Mouse (Mus musculus) hindbrain, embryonic 10.5 days (tissue): ENCODE measurements around the gene Fbxo42. TPM values are rescaled to one million over a fixed set of nuclear protein-coding genes. Genes with fewer than 3 reads are reported as not detected.

ENCODE experiments used
- DNase-seq: peaks from one replicate; pipeline ENCODE4 v3.0.0-alpha.2; 2017; ENCODE audit warnings: low spot score
- H3K27ac ChIP-seq: fragments of 300-500 bp; sonication (generic); 2 replicates; pipeline ENCODE4 v1.5.1; 2016; ENCODE audit warnings: mild to moderate bottlenecking, moderate library complexity
- H3K27me3 ChIP-seq: fragments of 300-500 bp; sonication (generic); 2 replicates; pipeline ENCODE4 v1.6.1; 2016; ENCODE audit warnings: mild to moderate bottlenecking; ENCODE audit not compliant: poor library complexity, insufficient read depth, severe bottlenecking
- H3K36me3 ChIP-seq: fragments of 300-500 bp; sonication (generic); 2 replicates; pipeline ENCODE4 v1.6.1; 2016; ENCODE audit warnings: mild to moderate bottlenecking, moderate library complexity
- H3K4me1 ChIP-seq: fragments of 300-500 bp; sonication (generic); replicated peaks from 2 replicates; pipeline ENCODE4 v1.6.1; 2016; ENCODE audit warnings: mild to moderate bottlenecking
- H3K4me3 ChIP-seq: fragments of 300-500 bp; sonication (generic); 2 replicates; pipeline ENCODE4 v1.5.1; 2016; ENCODE audit warnings: mild to moderate bottlenecking, moderate library complexity
- H3K9me3 ChIP-seq: fragments of 300-500 bp; sonication (generic); 2 replicates; pipeline ENCODE4 v1.6.1; 2016; ENCODE audit warnings: mild to moderate bottlenecking, moderate library complexity
- WGBS: fragments of 180-500 bp; shearing (Covaris S2); methylation state at CpG from one replicate; pipeline ENCODE4 v1.1.7; 2016; 5-methylcytosine and 5-hydroxymethylcytosine counted together
- polyA plus RNA-seq: library from polyadenylated mRNA; unstranded; fragments of >200 nt; fragmentation: Nextera tagmentation; extraction: Ambion mirVana; gene quantifications from 2 replicates; pipeline ENCODE4 v1.2.1, GENCODE M21; 2016

Gene Fbxo42
- polyA plus RNA-seq, 1 experiment from 2014 or later: 24.5 TPM

DNA sequence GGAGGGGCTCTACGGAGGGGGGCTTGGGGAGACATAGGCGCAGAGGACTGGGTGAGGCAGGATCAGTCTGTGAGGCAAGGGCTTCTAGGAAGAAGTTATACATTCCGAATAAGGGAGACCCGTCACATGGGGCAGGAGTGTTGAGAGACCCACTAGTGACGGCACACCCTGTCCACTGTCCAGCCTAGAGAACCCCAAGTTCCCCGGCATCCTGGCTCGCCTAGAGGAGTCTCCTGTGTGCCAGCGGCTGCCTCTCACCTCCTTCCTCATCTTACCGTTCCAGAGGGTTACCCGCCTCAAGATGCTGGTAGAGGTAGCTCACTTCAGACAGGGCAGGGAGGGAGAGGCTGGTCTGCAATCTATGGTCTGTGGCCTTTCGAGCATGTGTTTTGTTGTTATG, 101.7 kb downstream of the Fbxo42 start:
- DNase-seq: no peak
- 75% methylated on average over 11 of the region's 11 CpGs for WGBS
- H3K36me3 ChIP-seq: 0 out of 2 replicates have a peak, but pooled peaks cover 3% of the 10 kb centered on the region
- H3K27ac ChIP-seq: no peak overlapping the region
- H3K27me3 ChIP-seq: peaks cover 75% of the 10 kb centered on the region
- H3K4me1 ChIP-seq: peaks cover 50% of the 10 kb centered on the region
- H3K9me3 ChIP-seq: no peaks in the 10 kb centered on the region
- no peak overlapping the region for H3K4me3 ChIP-seq

- Histone ChIP-seq H3K27ac (peak overlapping the region; percentile 2; the same call in 1 of the 2 replicates), H3K27me3 (peaks cover 59% of the 10 kb centered on the region)
- WGBS: 71% methylated on average over 8 of the region's 8 CpGs
Observed at GRCm38 (mm10) chr4:141251071-141251470, 103.4 kb downstream of the Fbxo42 start.

GRCm38 (mm10) chr4:141252641-141253040, 104.9 kb downstream of the Fbxo42 start:
- peaks cover 21% of the 10 kb centered on the region for H3K4me1 ChIP-seq
- WGBS: 67% methylated on average over 2 of the region's 2 CpGs

More at GRCm38 (mm10) chr4:141251071-141251470, 103.4 kb downstream of the Fbxo42 start:
- H3K36me3 ChIP-seq: 0 out of 2 replicates have a peak, but pooled peaks cover 3% of the 10 kb centered on the region
- H3K4me3 ChIP-seq: no peak overlapping the region
- no peak for DNase-seq
- peaks cover 37% of the 10 kb centered on the region for H3K4me1 ChIP-seq
- H3K9me3 ChIP-seq: no peaks in the 10 kb centered on the region

More at GRCm38 (mm10) chr4:141252641-141253040, 104.9 kb downstream of the Fbxo42 start:
- 0 out of 2 replicates have a peak, but pooled peaks cover 3% of the 10 kb centered on the region for H3K36me3 ChIP-seq
- H3K9me3 ChIP-seq: no peaks in the 10 kb centered on the region
- H3K27ac ChIP-seq: no peak overlapping the region
- H3K27me3 ChIP-seq: peaks cover 43% of the 10 kb centered on the region
- no peak for DNase-seq
- no peak overlapping the region for H3K4me3 ChIP-seq

Other genes with a start within 250 kb of the Fbxo42 start
- gene Padi2, start 241.6 kb upstream of the Fbxo42 start, polyA plus RNA-seq: 1.4 and 3.8 TPM in 2 replicates
- 412 and 491 TPM in 2 replicates for gene Sdhb, start 186.7 kb upstream of the Fbxo42 start, polyA plus RNA-seq
- gene Atp13a2, start 161.0 kb upstream of the Fbxo42 start, polyA plus RNA-seq: 54.8 and 82.1 TPM in 2 replicates
- 307 and 334 TPM in 2 replicates for gene Mfap2, start 137.5 kb upstream of the Fbxo42 start, polyA plus RNA-seq
- 11.4 and 12.0 TPM in 2 replicates for gene Crocc, start 87.4 kb upstream of the Fbxo42 start, polyA plus RNA-seq
- gene Necap2, start 69.6 kb upstream of the Fbxo42 start, polyA plus RNA-seq: 60.2 and 66.0 TPM in 2 replicates
- gene Spata21, start 59.6 kb upstream of the Fbxo42 start, polyA plus RNA-seq: not detected in 2 replicates
- gene Szrd1, start 8.1 kb upstream of the Fbxo42 start, polyA plus RNA-seq: 36.5 and 44.1 TPM in 2 replicates
- 5.3 and 6.5 TPM in 2 replicates for gene Rsg1, start 66.0 kb downstream of the Fbxo42 start, polyA plus RNA-seq
- gene Arhgef19, start 91.6 kb downstream of the Fbxo42 start, polyA plus RNA-seq: 1.7 and 4.3 TPM in 2 replicates
- gene Epha2, start 153.3 kb downstream of the Fbxo42 start, polyA plus RNA-seq: 3.3 and 4.4 TPM in 2 replicates
- gene Fam131c, start 220.3 kb downstream of the Fbxo42 start, polyA plus RNA-seq: 0.65 and 0.81 TPM in 2 replicates